Mouse (Mus musculus): ENCODE results near the gene Lrba.

Gene Lrba

GRCm38 (mm10) chr3:86558976-86559375 lies 334.5 kb downstream of the Lrba start:
- no peak for DNase-seq (ENCODE audit: low read depth, low spot score)

DNA sequence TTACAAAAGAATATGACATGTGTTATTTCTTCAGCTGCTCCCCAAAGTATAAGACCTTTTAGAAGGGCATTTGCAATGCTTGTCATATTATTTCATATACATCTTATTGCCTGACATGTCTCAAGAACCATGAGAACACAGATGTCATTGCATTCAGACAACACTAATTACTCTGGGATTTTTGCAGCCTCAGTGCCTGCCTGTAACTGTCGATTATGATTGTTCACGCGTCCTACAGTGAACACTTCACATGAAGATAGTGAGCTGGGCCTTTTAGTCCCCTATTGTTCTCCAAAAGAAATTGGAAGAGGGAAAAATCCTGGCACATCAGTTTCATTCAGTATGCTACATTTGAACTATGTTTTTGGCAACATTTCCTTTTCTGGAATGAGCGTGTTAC lies 335.2 kb downstream of the Lrba start:
- no peak for DNase-seq (ENCODE audit: low read depth, low spot score)

- DNase-seq (ENCODE audit: low read depth, low spot score), result no peak
Observed at GRCm38 (mm10) chr3:86560281-86561022, 336.0 kb downstream of the Lrba start.

DNA sequence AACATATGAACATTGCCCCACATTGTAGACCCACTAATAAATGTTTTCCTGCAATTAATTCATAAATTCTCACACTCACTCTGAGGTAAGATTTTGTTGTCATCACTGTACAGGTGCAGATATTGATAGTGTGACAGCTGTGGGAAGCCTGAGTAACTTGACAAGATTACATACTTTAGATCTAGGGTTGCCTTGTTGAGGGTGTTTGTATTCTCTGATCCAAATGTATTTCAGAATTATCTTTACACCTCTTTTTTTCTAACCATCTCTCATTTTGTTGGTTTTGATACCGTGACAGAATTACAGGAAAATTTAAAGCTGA lies 336.5 kb downstream of the Lrba start:
- DNase-seq (ENCODE audit: low read depth, low spot score), result no peak

GRCm38 (mm10) chr3:86561396-86561795 lies 336.9 kb downstream of the Lrba start:
- no peak for DNase-seq (ENCODE audit: low read depth, low spot score)

GRCm38 (mm10) chr3:86567312-86567711 lies 342.8 kb downstream of the Lrba start:
- no peak for DNase-seq (ENCODE audit: low read depth, low spot score)

- DNase-seq (ENCODE audit: low read depth, low spot score), result no peak
Observed at GRCm38 (mm10) chr3:86571518-86571917, 347.0 kb downstream of the Lrba start.

DNA sequence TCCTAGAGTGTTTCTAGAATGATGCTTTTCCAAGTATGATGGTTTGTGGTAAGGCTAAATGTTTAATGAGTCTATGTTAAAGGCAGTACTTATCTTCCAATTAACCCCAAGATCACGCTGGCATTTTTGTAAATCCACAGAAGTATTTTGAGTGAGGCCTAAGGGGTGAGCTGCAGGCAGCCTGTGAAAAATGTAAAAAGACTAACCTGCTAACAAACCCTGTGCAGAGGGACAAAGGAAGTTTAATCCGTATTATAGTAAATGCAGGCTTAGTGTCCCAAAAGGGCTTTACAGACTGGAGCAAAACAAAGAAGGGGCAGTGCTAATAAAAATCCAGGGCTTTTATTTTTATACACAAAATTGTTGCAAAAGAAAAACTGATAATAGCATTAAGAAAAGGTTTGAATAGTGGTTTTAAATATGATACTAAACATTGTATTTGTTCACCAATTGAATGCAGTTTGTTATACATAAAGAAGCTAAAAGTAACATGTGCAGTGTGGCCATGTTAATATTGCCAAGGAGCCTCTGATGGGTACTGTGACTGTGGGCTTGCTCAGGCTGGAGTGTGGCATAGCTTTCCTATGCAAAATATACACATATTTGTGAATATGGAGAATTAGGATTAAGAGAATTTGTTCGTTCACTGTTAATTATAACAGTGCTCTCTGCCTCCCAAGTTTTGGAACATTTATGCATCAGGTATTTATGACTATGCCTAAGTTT lies 348.2 kb downstream of the Lrba start:
- DNase-seq (ENCODE audit: low read depth, low spot score), result no peak

DNA sequence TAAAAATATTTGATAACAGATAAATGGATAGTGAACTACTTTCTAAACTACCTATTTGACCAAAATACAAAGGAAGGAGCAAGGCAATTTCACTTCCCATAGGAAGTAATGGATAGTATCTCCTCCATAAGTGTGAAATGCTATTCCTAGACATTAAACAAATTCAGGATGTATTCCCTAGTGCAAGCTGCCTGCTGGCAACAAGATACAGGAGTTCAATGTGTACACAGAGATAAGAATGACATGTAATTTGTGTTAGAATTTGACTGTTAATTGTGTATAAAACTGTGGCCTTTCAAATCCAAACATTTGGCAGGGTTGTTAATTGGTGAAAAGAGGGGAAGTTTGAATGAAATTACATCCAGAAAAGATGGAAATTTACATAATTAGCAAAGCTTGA lies 350.8 kb downstream of the Lrba start:
- DNase-seq (ENCODE audit: low read depth, low spot score), result no peak

DNA sequence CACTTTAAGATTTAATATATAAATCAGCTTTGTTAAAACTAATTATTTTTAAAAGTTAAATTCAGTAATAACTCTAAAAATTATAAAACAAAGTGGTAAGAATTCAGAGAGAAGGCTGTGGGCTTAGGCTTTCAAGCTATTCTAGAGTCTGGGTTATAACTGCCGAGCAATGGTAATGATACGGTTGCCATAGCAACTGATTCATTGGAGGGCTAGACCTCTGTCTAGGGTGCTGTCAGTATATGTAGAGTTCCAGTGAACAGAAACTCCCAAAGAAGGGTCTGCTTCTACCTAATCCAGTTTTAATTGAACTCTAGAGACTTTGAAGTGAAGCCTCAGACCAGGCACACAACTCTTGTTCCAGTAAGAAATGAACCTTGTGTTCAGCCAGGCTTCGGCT lies 377.8 kb downstream of the Lrba start:
- DNase-seq (ENCODE audit: low read depth, low spot score), result no peak

- no peak for DNase-seq (ENCODE audit: low read depth, low spot score)
Observed at GRCm38 (mm10) chr3:86605775-86606174, 381.3 kb downstream of the Lrba start.

- no peak for DNase-seq (ENCODE audit: low read depth, low spot score)
Observed at GRCm38 (mm10) chr3:86627008-86627743, 402.7 kb downstream of the Lrba start.

DNA sequence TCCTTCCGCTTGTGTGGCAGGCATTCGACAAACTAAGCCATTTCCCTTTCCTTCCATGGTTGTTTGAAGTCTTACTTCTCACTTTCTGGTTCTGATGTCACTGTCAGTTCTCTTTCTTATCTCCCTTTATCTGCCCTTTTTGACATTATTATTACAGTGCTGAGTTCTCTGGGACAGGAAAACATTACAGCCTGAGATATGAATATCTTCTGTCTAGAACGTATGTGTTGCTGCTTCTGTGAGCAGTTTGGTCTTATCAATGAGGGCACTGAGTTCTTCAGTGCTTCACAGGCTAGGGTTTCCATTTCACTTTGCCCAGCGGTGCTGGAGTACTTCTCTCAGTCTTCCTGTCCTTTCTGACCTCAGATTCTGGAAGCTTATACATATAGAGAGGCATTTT lies 404.9 kb downstream of the Lrba start:
- DNase-seq (ENCODE audit: low read depth, low spot score), result no peak

DNA sequence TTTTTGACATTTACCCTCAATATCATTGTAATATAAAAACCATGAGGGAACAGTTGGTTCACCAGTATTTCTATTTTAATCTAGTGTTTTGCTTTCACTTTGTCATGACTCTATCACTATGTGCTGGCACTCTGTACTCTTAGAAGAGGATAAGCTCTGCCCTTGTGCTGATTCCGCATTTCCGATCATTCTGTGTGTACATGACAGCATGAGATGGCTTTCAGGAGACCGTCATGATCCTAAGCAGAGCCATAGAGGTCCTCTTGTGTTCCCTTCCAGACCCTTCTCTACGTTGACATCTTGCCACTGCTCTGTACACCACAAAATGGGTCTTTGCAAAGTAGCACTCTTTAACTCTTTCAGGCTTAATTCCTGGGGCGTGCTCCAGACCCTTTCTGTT lies 411.0 kb downstream of the Lrba start:
- DNase-seq (ENCODE audit: low read depth, low spot score), result peak; percentile 5

DNA sequence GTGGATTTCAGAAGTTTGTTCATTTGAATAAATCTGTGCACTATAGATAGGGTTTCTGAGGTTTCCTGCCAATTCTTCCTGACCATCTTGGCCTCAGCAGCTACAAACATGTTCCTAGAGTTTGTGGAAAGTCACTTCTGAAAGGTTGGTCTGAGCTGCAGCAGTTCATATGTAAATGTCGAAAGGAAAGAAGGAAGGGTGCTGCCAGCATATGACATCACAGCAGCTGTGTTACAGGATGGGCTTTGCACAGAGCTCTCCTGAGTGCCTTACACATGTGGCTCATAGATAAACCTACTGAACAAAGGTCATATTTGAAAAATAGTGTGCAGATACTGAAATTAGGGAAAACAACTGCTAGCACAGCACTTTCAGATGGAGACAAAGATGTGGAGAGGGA lies 411.5 kb downstream of the Lrba start:
- peak; percentile 37 for DNase-seq (ENCODE audit: low read depth, low spot score)

GRCm38 (mm10) chr3:86638552-86639348 lies 414.3 kb downstream of the Lrba start:
- DNase-seq (ENCODE audit: low read depth, low spot score), result no peak

DNA sequence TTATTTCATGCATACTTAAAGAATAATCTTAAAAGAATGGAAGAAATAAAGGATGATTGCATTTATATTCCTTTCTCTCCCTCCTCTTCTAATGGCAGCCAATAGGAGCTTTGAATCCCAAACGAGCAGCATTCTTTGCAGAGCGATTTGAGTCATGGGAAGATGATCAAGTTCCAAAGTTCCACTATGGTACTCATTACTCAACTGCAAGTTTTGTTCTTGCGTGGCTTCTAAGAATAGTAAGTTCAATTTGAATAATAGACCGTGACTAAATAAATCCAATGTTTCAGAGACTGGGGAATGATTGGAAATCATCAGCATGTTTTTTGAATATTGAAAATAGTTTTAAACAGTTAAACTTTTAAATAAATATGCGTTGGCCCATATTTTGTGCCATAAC lies 416.9 kb downstream of the Lrba start:
- no peak for DNase-seq (ENCODE audit: low read depth, low spot score)

- no peak for DNase-seq (ENCODE audit: low read depth, low spot score)
Observed at GRCm38 (mm10) chr3:86641796-86642195, 417.3 kb downstream of the Lrba start.

GRCm38 (mm10) chr3:86646771-86647170 lies 422.3 kb downstream of the Lrba start:
- no peak for DNase-seq (ENCODE audit: low read depth, low spot score)

DNA sequence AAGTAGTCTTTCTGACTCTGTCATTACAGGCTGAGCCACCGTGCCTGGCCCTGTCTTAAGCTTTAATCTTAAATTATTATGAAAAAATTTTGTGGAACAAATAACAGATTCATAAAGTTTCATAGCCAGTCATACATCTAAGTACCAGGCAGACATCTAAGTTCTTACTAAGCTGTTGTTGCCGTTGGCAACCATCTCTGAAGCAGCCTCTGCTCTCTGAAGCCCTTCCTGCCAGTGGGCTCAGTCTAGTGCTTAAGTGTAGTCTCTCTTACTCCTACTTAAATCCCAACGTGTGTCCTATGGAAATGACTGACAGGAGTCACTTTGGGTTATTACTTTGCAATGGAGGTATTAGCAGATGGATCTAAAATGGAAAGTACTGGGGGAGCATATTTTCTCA lies 426.5 kb downstream of the Lrba start:
- no peak for DNase-seq (ENCODE audit: low read depth, low spot score)

- DNase-seq (ENCODE audit: low read depth, low spot score), result no peak
Observed at GRCm38 (mm10) chr3:86659326-86659725, 434.8 kb downstream of the Lrba start.

DNA sequence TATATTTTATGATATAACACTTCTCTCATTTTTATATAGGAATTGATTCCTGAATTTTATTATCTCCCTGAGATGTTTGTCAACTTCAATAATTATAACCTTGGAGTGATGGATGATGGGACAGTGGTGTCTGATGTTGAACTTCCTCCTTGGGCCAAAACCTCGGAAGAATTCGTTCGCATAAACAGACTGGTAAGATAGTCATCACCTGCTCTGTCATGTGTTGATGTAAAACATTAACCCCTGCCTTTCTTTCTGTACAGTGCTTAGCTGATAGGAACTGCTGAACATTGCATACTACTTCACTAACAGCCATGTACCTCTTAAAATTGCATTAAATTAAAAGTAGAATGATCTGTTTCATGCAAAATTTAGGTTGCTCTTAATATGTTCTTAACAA lies 439.9 kb downstream of the Lrba start:
- no peak for DNase-seq (ENCODE audit: low read depth, low spot score)

Measured in A20 (cell line).